Mouse (Mus musculus): Measurements from ENCODE around the gene Rab3gap2. TPM values are rescaled to one million over a fixed set of nuclear protein-coding genes. Genes with fewer than 3 reads are reported as not detected.
A peak's percentile ranks its signal among the peaks of the same experiment; 100 is the strongest.

Gene Rab3gap2
- polyA plus RNA-seq, 1 experiment = 44.9 TPM

GRCm38 (mm10) chr1:185227766-185228165 is 23.8 kb downstream of the Rab3gap2 start:
- DNase-seq (ENCODE audit: low read depth) = no peak
- TF ChIP-seq CTCF (IDR thresholded peaks at IDR 0.05; ENCODE audit: borderline replicate concordance, extremely low read depth, insufficient read depth, insufficient read length) (no peak), POLR2A (IDR thresholded peaks at IDR 0.05; ENCODE audit: borderline replicate concordance, extremely low read depth, insufficient read depth, insufficient read length, poor library complexity, severe bottlenecking) (no peak)

- no peak for DNase-seq (ENCODE audit: low read depth)
- TF ChIP-seq CTCF (IDR thresholded peaks at IDR 0.05; ENCODE audit: borderline replicate concordance, extremely low read depth, insufficient read depth, insufficient read length) (no peak), POLR2A (IDR thresholded peaks at IDR 0.05; ENCODE audit: borderline replicate concordance, extremely low read depth, insufficient read depth, insufficient read length, poor library complexity, severe bottlenecking) (no peak)
Measured at GRCm38 (mm10) chr1:185229406-185230201, 25.7 kb downstream of the Rab3gap2 start.

GRCm38 (mm10) chr1:185235837-185236236 is 31.9 kb downstream of the Rab3gap2 start:
- TF ChIP-seq POLR2A (IDR thresholded peaks at IDR 0.05; ENCODE audit: borderline replicate concordance, extremely low read depth, insufficient read depth, insufficient read length, poor library complexity, severe bottlenecking) = no peak
- TF ChIP-seq CTCF (IDR thresholded peaks at IDR 0.05; ENCODE audit: borderline replicate concordance, extremely low read depth, insufficient read depth, insufficient read length) = no peak
- DNase-seq (ENCODE audit: low read depth) = no peak

GRCm38 (mm10) chr1:185236530-185236929 is 32.6 kb downstream of the Rab3gap2 start:
- no peak for DNase-seq (ENCODE audit: low read depth)
- peak; percentile 17; the same call in 1 of the 2 replicates for TF ChIP-seq CTCF (IDR thresholded peaks at IDR 0.05; ENCODE audit: borderline replicate concordance, extremely low read depth, insufficient read depth, insufficient read length)
- no peak for TF ChIP-seq POLR2A (IDR thresholded peaks at IDR 0.05; ENCODE audit: borderline replicate concordance, extremely low read depth, insufficient read depth, insufficient read length, poor library complexity, severe bottlenecking)

- no peak for DNase-seq (ENCODE audit: low read depth)
- TF ChIP-seq CTCF (IDR thresholded peaks at IDR 0.05; ENCODE audit: borderline replicate concordance, extremely low read depth, insufficient read depth, insufficient read length) = no peak
- TF ChIP-seq POLR2A (IDR thresholded peaks at IDR 0.05; ENCODE audit: borderline replicate concordance, extremely low read depth, insufficient read depth, insufficient read length, poor library complexity, severe bottlenecking) = no peak
Measured at GRCm38 (mm10) chr1:185243013-185243412, 39.1 kb downstream of the Rab3gap2 start.

GRCm38 (mm10) chr1:185245456-185245855 is 41.5 kb downstream of the Rab3gap2 start:
- no peak for DNase-seq (ENCODE audit: low read depth)
- TF ChIP-seq POLR2A (IDR thresholded peaks at IDR 0.05; ENCODE audit: borderline replicate concordance, extremely low read depth, insufficient read depth, insufficient read length, poor library complexity, severe bottlenecking) = no peak
- no peak for TF ChIP-seq CTCF (IDR thresholded peaks at IDR 0.05; ENCODE audit: borderline replicate concordance, extremely low read depth, insufficient read depth, insufficient read length)

- no peak for DNase-seq (ENCODE audit: low read depth)
- TF ChIP-seq CTCF (IDR thresholded peaks at IDR 0.05; ENCODE audit: borderline replicate concordance, extremely low read depth, insufficient read depth, insufficient read length) (no peak), POLR2A (IDR thresholded peaks at IDR 0.05; ENCODE audit: borderline replicate concordance, extremely low read depth, insufficient read depth, insufficient read length, poor library complexity, severe bottlenecking) (no peak)
Measured at GRCm38 (mm10) chr1:185247429-185248085, 43.6 kb downstream of the Rab3gap2 start.

- DNase-seq (ENCODE audit: low read depth) = no peak
- TF ChIP-seq POLR2A (IDR thresholded peaks at IDR 0.05; ENCODE audit: borderline replicate concordance, extremely low read depth, insufficient read depth, insufficient read length, poor library complexity, severe bottlenecking) (no peak), CTCF (IDR thresholded peaks at IDR 0.05; ENCODE audit: borderline replicate concordance, extremely low read depth, insufficient read depth, insufficient read length) (no peak)
Measured at GRCm38 (mm10) chr1:185248728-185249127, 44.8 kb downstream of the Rab3gap2 start.

- TF ChIP-seq CTCF (IDR thresholded peaks at IDR 0.05; ENCODE audit: borderline replicate concordance, extremely low read depth, insufficient read depth, insufficient read length) = no peak
- no peak for TF ChIP-seq POLR2A (IDR thresholded peaks at IDR 0.05; ENCODE audit: borderline replicate concordance, extremely low read depth, insufficient read depth, insufficient read length, poor library complexity, severe bottlenecking)
- no peak for DNase-seq (ENCODE audit: low read depth)
Measured at GRCm38 (mm10) chr1:185252351-185252750, 48.4 kb downstream of the Rab3gap2 start.

GRCm38 (mm10) chr1:185253140-185253892 is 49.4 kb downstream of the Rab3gap2 start:
- DNase-seq (ENCODE audit: low read depth) = peak; percentile 83
- no peak for TF ChIP-seq POLR2A (IDR thresholded peaks at IDR 0.05; ENCODE audit: borderline replicate concordance, extremely low read depth, insufficient read depth, insufficient read length, poor library complexity, severe bottlenecking)
- TF ChIP-seq CTCF (IDR thresholded peaks at IDR 0.05; ENCODE audit: borderline replicate concordance, extremely low read depth, insufficient read depth, insufficient read length) = no peak

GRCm38 (mm10) chr1:185255336-185255735 is 51.4 kb downstream of the Rab3gap2 start:
- DNase-seq (ENCODE audit: low read depth) = no peak
- TF ChIP-seq CTCF (IDR thresholded peaks at IDR 0.05; ENCODE audit: borderline replicate concordance, extremely low read depth, insufficient read depth, insufficient read length) (no peak), POLR2A (IDR thresholded peaks at IDR 0.05; ENCODE audit: borderline replicate concordance, extremely low read depth, insufficient read depth, insufficient read length, poor library complexity, severe bottlenecking) (no peak)

Measured in brain, embryonic 14.5 days (tissue).